Mouse (Mus musculus): ENCODE measurements around the gene Fbxl21.

GRCm38 (mm10) chr13:56500132-56500531 is 22.1 kb upstream of the Fbxl21 start:
- TF ChIP-seq CTCF (IDR thresholded peaks at IDR 0.05; ENCODE audit: low read depth) (peak; percentile 44), EP300 (IDR thresholded peaks at IDR 0.05; ENCODE audit: low read depth) (no peak)

Data from heart, postnatal 0 days (tissue).